ENCODE assay signal across 8 mouse cellular contexts in genomic region chr12:117761698-117762097, GRCm38 (mm10). TPM values are rescaled to one million over a fixed set of nuclear protein-coding genes. Genes with fewer than 3 reads are reported as not detected.
A peak's percentile ranks its signal among the peaks of the same experiment; 100 is the strongest.
DNase-seq lines count a peak whose midpoint lies in the region.

No protein-coding gene starts in this region.

- peak; percentile 52 for DNase-seq in embryo, embryonic 10 days (ENCODE audit: low spot score)
- no peak for DNase-seq in embryo, embryonic 9.5 days (ENCODE audit: extremely low spot score)
- peak; percentile 12 to 20 for DNase-seq in spleen, postnatal 36 days (ENCODE audit: low spot score in 2 of 2)
- no peak for DNase-seq in spleen, adult 12 weeks (ENCODE audit: low spot score)
- DNase-seq in left cerebral cortex, postnatal 10 days (ENCODE audit: extremely low spot score in 1 of 2, low spot score in 2 of 2): peak; percentile 47 to 53
- peak; percentile 8 for DNase-seq in splenic B cell, adult 2 months (ENCODE audit: low read depth, low spot score)
- no peak for DNase-seq in urinary bladder, postnatal 36 days (ENCODE audit: low spot score in 2 of 2)
- DNase-seq in cerebellum, postnatal 36 days: no peak

- no peaks in the 10 kb centered on the region for H3K36me3 ChIP-seq in splenic B cell, adult 2 months (ENCODE audit: control insufficient read depth, insufficient read depth, low read length, poor library complexity, severe bottlenecking)

- intact Hi-C loops in left cerebral cortex, postnatal 10 days (cut with DNase I): loop anchor here (5.0 kb wide), 1 partner anchor 174 kb away; no protein-coding TSS in a partner anchor

- no peaks in the 10 kb centered on the region for H3K27me3 ChIP-seq in splenic B cell, adult 2 months (ENCODE audit: control insufficient read depth, insufficient read depth, low read length, poor library complexity, severe bottlenecking)

RNA-seq across cellular contexts. Expression of gene Cdca7l, which starts 42.4 kb away (rescaled TPM):
- total RNA-seq in left cerebral cortex, postnatal 10 days (2021): 1 to 10 TPM; 1.0 to 1.9 TPM

Comparison
In these comparisons a context has a peak if more than half of its experiments do, and no peak if none do; other contexts are left out.
1. DNase-seq: peak in embryo, embryonic 10 days (single experiment), spleen, postnatal 36 days (2 of 2), left cerebral cortex, postnatal 10 days (2 of 2) and splenic B cell, adult 2 months (single experiment); none in embryo, embryonic 9.5 days (single experiment), spleen, adult 12 weeks (single experiment), urinary bladder, postnatal 36 days (0 of 2) and cerebellum, postnatal 36 days (0 of 2).